ENCODE assay signal across 17 mouse cellular contexts in genomic region chr11:59338736-59339120, GRCm38 (mm10). TPM values are rescaled to one million over a fixed set of nuclear protein-coding genes. Genes with fewer than 3 reads are reported as not detected.
DNase-seq lines count a peak whose midpoint lies in the region.
"Had no signal": no experiment of that assay in that cellular context is flagged by ENCODE, and none has a peak within 500 bp of the region (broad histone marks: within the 10 kb centered on the region; RNA-seq: fewer than 3 reads in every experiment).

No protein-coding gene starts in this region.

- intact Hi-C loops in left cerebral cortex, postnatal 36 days (cut with DNase I), result loop anchor here (1.0 kb wide), 1 partner anchor 31 kb away; no protein-coding TSS in a partner anchor

- peak; percentile 78 for DNase-seq in layer of hippocampus, adult 11-12 months (ENCODE audit: low spot score)
- DNase-seq in layer of hippocampus, postnatal 25 days (ENCODE audit: extremely low spot score in 1 of 2, low spot score in 1 of 2), result no peak
- DNase-seq in NIH3T3 (ENCODE audit: low read depth), result peak; percentile 48
- peak; percentile 68 for DNase-seq in layer of hippocampus, adult 9-10 months (ENCODE audit: low spot score)
- DNase-seq in left cerebral cortex, postnatal 36 days (ENCODE audit: low spot score in 2 of 2), result peak; percentile 61 to 71
- DNase-seq in adrenal gland, postnatal 36 days, result no peak
- DNase-seq in gastrocnemius, postnatal 25 days, result no peak
- no peak for DNase-seq in adrenal gland, postnatal 4 days (ENCODE audit: low spot score in 2 of 2)
- DNase-seq: cerebellum, postnatal 14 days; embryo, embryonic 11 days; gastrocnemius, postnatal 10 days; liver, embryonic 13.5 days; thymus, adult 2 months had no signal

RNA-seq across cellular contexts. Expression of gene Wnt9a, which starts 32.0 kb away (rescaled TPM):
- 1 to 10 TPM; 3.6 to 6.6 TPM for total RNA-seq in layer of hippocampus, postnatal 25 days (2021)
- 10 to 100 TPM; 14.6 to 24.0 TPM for total RNA-seq in left cerebral cortex, postnatal 36 days (2021)
- 1 to 10 TPM; 1.3 to 1.5 TPM for total RNA-seq in adrenal gland, postnatal 36 days (2021)
- 1 to 10 TPM; 8.2 to 8.5 TPM for total RNA-seq in gastrocnemius, postnatal 25 days (2021)
- 1 to 10 TPM; 1.9 to 2.5 TPM for total RNA-seq in adrenal gland, postnatal 4 days (2021)
- total RNA-seq: CH12.LX, MEL had no signal

RNA-seq across cellular contexts. Expression of gene Prss38, which starts 36.7 kb away (rescaled TPM):
- total RNA-seq in layer of hippocampus, postnatal 25 days (2021), result not detected
- total RNA-seq in left cerebral cortex, postnatal 36 days (2021), result not detected
- total RNA-seq in adrenal gland, postnatal 36 days (2021), result not detected
- total RNA-seq in gastrocnemius, postnatal 25 days (2021), result not detected
- not detected for total RNA-seq in adrenal gland, postnatal 4 days (2021)
- total RNA-seq: CH12.LX; gastrocnemius, postnatal 10 days; heart, adult 18-20 months; heart, postnatal 36 days; MEL had no signal

RNA-seq across cellular contexts. Expression of gene Wnt3a, which starts 48.2 kb away (rescaled TPM):
- under 1 TPM in 1 of 2 experiments, not detected in 1; 0.10 TPM for total RNA-seq in layer of hippocampus, postnatal 25 days (2021)
- total RNA-seq in left cerebral cortex, postnatal 36 days (2021), result not detected
- not detected for total RNA-seq in adrenal gland, postnatal 36 days (2021)
- not detected for total RNA-seq in gastrocnemius, postnatal 25 days (2021)
- not detected for total RNA-seq in adrenal gland, postnatal 4 days (2021)
- total RNA-seq: CH12.LX; gastrocnemius, postnatal 10 days; heart, adult 18-20 months; heart, postnatal 36 days; MEL had no signal

Comparison
In these comparisons a context has a peak if more than half of its experiments do, and no peak if none do; other contexts are left out.
1. DNase-seq: peak in layer of hippocampus, adult 11-12 months (single experiment), NIH3T3 (single experiment), layer of hippocampus, adult 9-10 months (single experiment) and left cerebral cortex, postnatal 36 days (2 of 2); none in layer of hippocampus, postnatal 25 days (0 of 2), adrenal gland, postnatal 36 days (0 of 2), gastrocnemius, postnatal 25 days (single experiment) and adrenal gland, postnatal 4 days (0 of 2).